Mouse (Mus musculus) embryo, embryonic 9.5 days (tissue): ENCODE results near the gene Vps11.
"Not testable (repeated sequence)": the region's sequence is repeated elsewhere in the genome, so short reads cannot be mapped to it uniquely, and the experiment has no call there.

Experiments
- DNase-seq: peaks from one replicate; pipeline ENCODE4 v3.0.0-alpha.2; 2017; ENCODE audit errors: extremely low spot score

The Vps11 gene

DNA sequence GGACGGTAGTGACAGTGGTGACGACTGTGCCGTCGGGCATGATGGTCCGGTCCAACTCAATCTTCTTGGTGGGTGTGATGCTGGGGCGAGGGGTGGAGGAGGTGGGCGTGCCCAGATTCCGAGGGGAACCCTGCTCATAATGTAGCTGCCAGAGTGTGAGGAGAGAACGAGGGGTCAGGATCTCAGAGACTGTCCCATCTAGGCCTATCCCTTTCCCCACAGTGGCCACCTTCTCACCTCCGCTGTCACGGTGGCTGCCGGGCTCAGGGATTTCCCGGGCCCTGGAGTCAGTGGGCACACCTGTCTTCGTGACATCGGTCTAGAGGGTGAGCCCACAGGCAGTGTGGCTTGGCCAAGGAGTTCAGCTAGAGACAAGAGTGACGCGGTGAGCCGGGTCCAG, 46.6 kb downstream of the Vps11 start:
- DNase-seq = no peak

- DNase-seq = no peak
Observed at GRCm38 (mm10) chr9:44314257-44314547, 47.3 kb downstream of the Vps11 start.

GRCm38 (mm10) chr9:44313476-44314256, 47.8 kb downstream of the Vps11 start:
- DNase-seq = no peak

GRCm38 (mm10) chr9:44311136-44312134, 50.0 kb downstream of the Vps11 start:
- DNase-seq = peak; percentile 46

DNA sequence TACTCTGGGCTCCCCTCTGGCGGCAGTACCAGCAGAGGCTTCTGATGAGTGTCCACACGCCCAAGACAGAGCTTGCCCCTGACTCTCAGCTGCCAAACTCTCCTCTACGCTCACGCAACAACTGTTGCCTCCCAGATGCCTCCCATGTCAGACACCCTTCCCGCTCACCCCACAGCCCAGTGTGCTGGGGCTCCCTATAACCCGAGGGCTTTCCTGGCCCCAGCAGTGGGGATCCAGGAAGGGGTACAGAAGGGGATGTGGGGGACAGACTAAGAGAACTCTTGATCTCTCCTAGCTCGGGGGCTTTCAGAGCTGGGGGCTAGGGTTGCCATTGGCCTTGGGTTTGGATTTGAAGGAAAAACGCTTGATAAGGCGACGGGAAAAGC, 50.7 kb downstream of the Vps11 start:
- DNase-seq = no peak

DNA sequence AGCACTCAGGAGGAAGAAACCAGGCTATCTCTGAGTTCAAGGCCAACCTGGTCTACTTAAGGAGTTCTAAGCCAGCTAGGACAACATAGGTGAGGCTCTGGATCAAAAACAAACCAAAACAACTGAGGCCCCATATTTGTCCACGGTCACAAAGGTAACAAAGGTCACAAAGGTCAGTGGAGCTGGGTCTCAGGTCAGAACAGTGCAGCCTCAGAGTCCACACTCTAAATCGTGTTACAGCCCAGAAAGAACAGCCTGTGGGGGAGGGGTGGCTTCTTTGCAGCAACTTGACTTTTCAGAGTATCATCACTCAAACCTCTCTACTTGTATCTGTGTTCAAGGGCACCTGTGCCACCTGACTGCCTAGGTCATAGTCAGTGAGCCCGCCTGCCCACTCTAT, 51.7 kb downstream of the Vps11 start:
- no peak for DNase-seq

- no peak for DNase-seq
Observed at GRCm38 (mm10) chr9:44307248-44307647, 54.2 kb downstream of the Vps11 start.

- DNase-seq = no peak
Observed at GRCm38 (mm10) chr9:44306532-44306931, 54.9 kb downstream of the Vps11 start.

DNA sequence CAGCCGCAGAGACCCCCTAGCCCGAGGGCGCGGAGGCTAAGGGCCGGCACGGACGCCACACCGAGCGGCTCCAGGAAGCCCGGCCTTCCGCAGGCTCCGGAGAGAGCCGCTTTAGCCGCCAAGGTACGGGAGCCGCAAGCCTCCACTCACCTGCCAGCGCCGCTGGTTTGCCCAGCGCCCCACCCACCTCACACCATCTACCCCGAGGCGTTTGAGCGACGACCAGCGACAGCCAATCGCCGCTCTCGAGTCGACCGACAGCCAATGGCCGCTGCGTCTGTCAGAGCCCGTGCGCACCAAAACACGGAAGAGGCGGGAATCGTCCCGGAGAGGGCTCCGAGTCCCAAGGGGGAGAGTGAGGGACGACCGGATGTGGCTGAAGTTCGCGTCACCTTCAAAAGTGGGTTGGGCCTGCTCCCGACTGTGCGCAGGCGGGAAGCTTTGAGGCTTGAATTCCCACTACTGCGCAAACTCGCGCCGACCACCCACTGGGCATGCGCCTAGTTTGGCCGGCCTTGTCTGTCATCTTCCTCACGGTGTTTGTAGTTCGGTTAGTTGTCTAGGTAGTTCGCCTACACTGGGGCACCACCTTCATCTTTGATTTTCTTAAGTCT, 55.9 kb downstream of the Vps11 start, which contains the start of gene Hinfp:
Gene Hinfp, minus strand, starts transcription at position 206 of the 614 bp plus-strand sequence.
- peak; percentile 99 for DNase-seq

GRCm38 (mm10) chr9:44300001-44300400, 61.5 kb downstream of the Vps11 start:
- DNase-seq = not testable (repeated sequence)
